ENCODE assay signal across 11 mouse cellular contexts in genomic region chr4:154581261-154581886, GRCm38 (mm10). TPM values are rescaled to one million over a fixed set of nuclear protein-coding genes. Genes with fewer than 3 reads are reported as not detected.
DNase-seq lines count a peak whose midpoint lies in the region; ATAC-seq and TF ChIP-seq lines count a peak whose summit lies in the region.
"Had no signal": no experiment of that assay in that cellular context is flagged by ENCODE, and none has a peak within 500 bp of the region (broad histone marks: within the 10 kb centered on the region; RNA-seq: fewer than 3 reads in every experiment).

No protein-coding gene starts in this region.

- no peak for DNase-seq in gastrocnemius, adult 2 months
- no peak for DNase-seq in gastrocnemius, adult 18-20 months (ENCODE audit: low spot score)
- DNase-seq in heart, adult 18-20 months, result peak; percentile 61 to 65
- DNase-seq in heart, postnatal 10 days, result peak; percentile 71 to 73
- no peak for DNase-seq in B cell, adult 2 months
- no peak for DNase-seq in right cerebral cortex, adult 18-20 months
- no peak for DNase-seq in cerebellum, adult 9-10 months
- DNase-seq: spleen, adult 18-20 months had no signal

- peak overlapping the region; percentile 28 for H3K27ac ChIP-seq in gastrocnemius, adult 2 months
- H3K27ac ChIP-seq: liver, embryonic 15.5 days had no signal

- peak; percentile 19; the same call in 1 of the 2 replicates for ATAC-seq in common myeloid progenitor, adult 5-6 weeks (replicated peaks; ENCODE audit: low read depth, poor library complexity, severe bottlenecking)

- H3K4me3 ChIP-seq in gastrocnemius, adult 2 months, result peak overlapping the region; percentile 46
- H3K4me3 ChIP-seq: liver, embryonic 15.5 days; myocyte had no signal

- intact Hi-C loops in gastrocnemius, adult 2 months (cut with DNase I), result no loop called here
- intact Hi-C loops in heart, postnatal 10 days (cut with DNase I), result loop anchor here (5.0 kb wide), 1 partner anchor 51 kb away; no protein-coding TSS in a partner anchor

- TF ChIP-seq CTCF in gastrocnemius, adult 2 months (IDR thresholded peaks at IDR 0.05), result no peak

RNA-seq across cellular contexts. Expression of gene Prdm16, which starts 55.3 kb away (rescaled TPM):
- 1 to 10 TPM; 2.2 to 3.0 TPM for total RNA-seq in gastrocnemius, adult 2 months (2021)
- 1 to 10 TPM; 1.4 to 2.0 TPM for total RNA-seq in gastrocnemius, adult 18-20 months (2021)
- total RNA-seq in common myeloid progenitor, adult 5-6 weeks (2017), result 1.7 and 8.1 TPM in 2 replicates
- total RNA-seq in heart, adult 18-20 months (2021), result 10 to 100 TPM; 10.2 to 10.4 TPM
- 10 to 100 TPM; 20.7 to 22.2 TPM for total RNA-seq in heart, postnatal 10 days (2021)

Comparison
In these comparisons a context has a peak if more than half of its experiments do, and no peak if none do; other contexts are left out.
1. DNase-seq: peak in heart, adult 18-20 months (2 of 2) and heart, postnatal 10 days (2 of 2); none in gastrocnemius, adult 2 months (single experiment), gastrocnemius, adult 18-20 months (single experiment), B cell, adult 2 months (0 of 2), right cerebral cortex, adult 18-20 months (single experiment) and cerebellum, adult 9-10 months (single experiment).